ENCODE assay signal across 12 mouse cellular contexts in the genomic region with DNA sequence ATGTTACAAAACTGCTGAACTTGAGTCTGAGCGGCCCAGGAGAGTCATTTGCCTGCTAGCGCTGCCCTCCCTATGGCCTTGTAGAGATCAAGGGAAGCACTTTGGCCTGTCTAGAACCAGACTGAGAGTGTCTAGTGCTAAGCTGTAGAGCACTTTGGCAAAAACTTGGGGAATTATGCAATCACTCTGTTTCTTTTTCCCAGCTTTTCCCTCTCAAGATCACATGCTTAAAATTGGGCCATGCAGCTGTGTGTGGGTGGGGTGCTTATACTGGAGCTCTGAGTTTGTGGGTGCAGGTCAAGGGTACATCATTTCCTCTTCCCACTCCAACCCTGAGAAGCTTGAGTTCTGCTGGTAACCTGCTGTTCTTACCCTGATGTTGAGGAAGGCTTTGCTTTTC. TPM values are rescaled to one million over a fixed set of nuclear protein-coding genes. Genes with fewer than 3 reads are reported as not detected.
DNase-seq lines count a peak whose midpoint lies in the region; ATAC-seq and TF ChIP-seq lines count a peak whose summit lies in the region.
"Had no signal": no experiment of that assay in that cellular context is flagged by ENCODE, and none has a peak within 500 bp of the region (broad histone marks: within the 10 kb centered on the region; RNA-seq: fewer than 3 reads in every experiment).

No protein-coding gene starts in this region.

- H3K9ac ChIP-seq in heart, adult 2 months (ENCODE audit: low read depth, low read length), result no peak overlapping the region
- no peak overlapping the region for H3K9ac ChIP-seq in forebrain, embryonic 12.5 days
- no peak overlapping the region for H3K9ac ChIP-seq in kidney, embryonic 16.5 days (replicated peaks; ENCODE audit: low read length)
- H3K9ac ChIP-seq: liver, embryonic 15.5 days had no signal

- H3K4me2 ChIP-seq in forebrain, embryonic 12.5 days, result no peak overlapping the region
- H3K4me2 ChIP-seq in kidney, embryonic 16.5 days (replicated peaks; ENCODE audit: low read depth, low read length), result no peak overlapping the region
- H3K4me2 ChIP-seq: liver, embryonic 15.5 days had no signal

- H3K4me1 ChIP-seq in heart, adult 2 months (ENCODE audit: control insufficient read depth, insufficient read depth, low read length), result peaks cover 13% of the 10 kb centered on the region
- peaks cover 12% of the 10 kb centered on the region for H3K4me1 ChIP-seq in heart, embryonic 10.5 days
- no peaks in the 10 kb centered on the region for H3K4me1 ChIP-seq in forebrain, embryonic 12.5 days
- H3K4me1 ChIP-seq in kidney, embryonic 16.5 days (ENCODE audit: insufficient read depth, low read length), result 0 out of 2 replicates have a peak, but pooled peaks cover 5% of the 10 kb centered on the region

- no peak for ATAC-seq in forebrain, embryonic 12.5 days (ENCODE audit: low FRiP score)
- no peak for ATAC-seq in kidney, embryonic 16.5 days (ENCODE audit: low FRiP score, low TSS enrichment)

- no peak for TF ChIP-seq POLR2A in heart, adult 2 months (IDR thresholded peaks at IDR 0.05; ENCODE audit: insufficient read depth, low read depth, low read length)

- no peak overlapping the region for H3K4me3 ChIP-seq in heart, adult 2 months
- H3K4me3 ChIP-seq in heart, embryonic 10.5 days, result no peak overlapping the region
- no peak overlapping the region for H3K4me3 ChIP-seq in forebrain, embryonic 12.5 days (replicated peaks)
- H3K4me3 ChIP-seq in kidney, embryonic 16.5 days (ENCODE audit: low read length), result no peak overlapping the region
- H3K4me3 ChIP-seq: liver, embryonic 15.5 days had no signal

- no peaks in the 10 kb centered on the region for H3K79me2 ChIP-seq in heart, adult 2 months (replicated peaks; ENCODE audit: control insufficient read depth, insufficient read depth, low read length)

- WGBS in heart, adult 2 months, result 61% methylated on average over 2 of the region's 2 CpGs
- 80% methylated on average over 2 of the region's 2 CpGs for WGBS in heart, embryonic 10.5 days
- WGBS in forebrain, embryonic 12.5 days, result 90% methylated on average over 2 of the region's 2 CpGs
- WGBS in kidney, embryonic 16.5 days, result 82% methylated on average over 2 of the region's 2 CpGs

- peak; percentile 45 to 71 for DNase-seq in heart, adult 2 months
- DNase-seq in heart, embryonic 10.5 days (ENCODE audit: low spot score), result no peak
- peak; percentile 30 for DNase-seq in 3T3-L1 (ENCODE audit: low read depth, low spot score)
- DNase-seq in gastrocnemius, postnatal 36 days, result peak; percentile 17 to 27
- peak; percentile 55 for DNase-seq in lung, postnatal 14 days
- no peak for DNase-seq in embryo, embryonic 10.5 days (ENCODE audit: low spot score)
- DNase-seq: adrenal gland, postnatal 25 days had no signal

- no peaks in the 10 kb centered on the region for H3K9me3 ChIP-seq in heart, embryonic 10.5 days
- H3K9me3 ChIP-seq in forebrain, embryonic 12.5 days, result no peaks in the 10 kb centered on the region
- H3K9me3 ChIP-seq in kidney, embryonic 16.5 days (ENCODE audit: low read length), result no peaks in the 10 kb centered on the region
- H3K9me3 ChIP-seq: liver, embryonic 15.5 days had no signal

- peak overlapping the region; percentile 45 for H3K27ac ChIP-seq in heart, adult 2 months
- H3K27ac ChIP-seq in heart, embryonic 10.5 days, result no peak overlapping the region
- no peak overlapping the region for H3K27ac ChIP-seq in forebrain, embryonic 12.5 days
- H3K27ac ChIP-seq in kidney, embryonic 16.5 days (ENCODE audit: low read length), result no peak overlapping the region
- H3K27ac ChIP-seq: liver, embryonic 15.5 days had no signal

- no peak for TF ChIP-seq CTCF in heart, adult 2 months (IDR thresholded peaks at IDR 0.05)

- H3K27me3 ChIP-seq in heart, adult 2 months (ENCODE audit: control insufficient read depth, insufficient read depth, low read length), result no peaks in the 10 kb centered on the region
- H3K27me3 ChIP-seq in heart, embryonic 10.5 days (ENCODE audit: insufficient read depth, poor library complexity, severe bottlenecking), result no peaks in the 10 kb centered on the region
- no peaks in the 10 kb centered on the region for H3K27me3 ChIP-seq in forebrain, embryonic 12.5 days
- no peaks in the 10 kb centered on the region for H3K27me3 ChIP-seq in kidney, embryonic 16.5 days (ENCODE audit: insufficient read depth, low read length)
- H3K27me3 ChIP-seq: liver, embryonic 15.5 days had no signal

- 0 out of 2 replicates have a peak, but pooled peaks have one; percentile 24 for TF ChIP-seq EP300 in heart, adult 2 months (IDR thresholded peaks at IDR 0.05; ENCODE audit: insufficient read depth, low read depth, low read length)

- intact Hi-C loops in heart, adult 2 months (cut with DNase I), result loop anchor here (5.0 kb wide), 1 partner anchor 364 kb away; no protein-coding TSS in a partner anchor
- intact Hi-C loops in gastrocnemius, postnatal 36 days (cut with DNase I), result no loop called here

- no peaks in the 10 kb centered on the region for H3K36me3 ChIP-seq in heart, adult 2 months (ENCODE audit: control insufficient read depth, insufficient read depth, low read length)
- H3K36me3 ChIP-seq in heart, embryonic 10.5 days, result no peaks in the 10 kb centered on the region
- no peaks in the 10 kb centered on the region for H3K36me3 ChIP-seq in forebrain, embryonic 12.5 days (replicated peaks)
- H3K36me3 ChIP-seq in kidney, embryonic 16.5 days (ENCODE audit: insufficient read depth, low read length), result no peaks in the 10 kb centered on the region
- H3K36me3 ChIP-seq: liver, embryonic 15.5 days had no signal

RNA-seq across cellular contexts. Expression of a gene that starts 32.6 kb away (rescaled TPM):
- under 1 TPM; 0.70 to 0.76 TPM for total RNA-seq in heart, adult 2 months (2021)
- polyA plus RNA-seq in heart, adult 2 months (2012; rRNA removed), result not detected in 2 replicates
- not detected in 2 replicates for polyA plus RNA-seq in heart, embryonic 10.5 days (2016; fragmentation: Nextera tagmentation; extraction: Ambion mirVana)
- total RNA-seq in gastrocnemius, postnatal 36 days (2021), result under 1 TPM; 0.52 to 0.74 TPM
- polyA plus RNA-seq in forebrain, embryonic 12.5 days (2016; fragmentation: Nextera tagmentation; extraction: Ambion mirVana), result not detected in 2 replicates
- polyA plus RNA-seq in kidney, embryonic 16.5 days (2015; fragmentation: Nextera tagmentation; extraction: Ambion mirVana), result not detected in 2 replicates
- polyA plus RNA-seq: embryonic facial prominence, embryonic 14.5 days; liver, embryonic 15.5 days; neural tube, embryonic 14.5 days had no signal

RNA-seq across cellular contexts. Expression of a gene that starts 38.4 kb away (rescaled TPM):
- total RNA-seq in heart, adult 2 months (2021), result under 1 TPM; 0.70 to 0.76 TPM
- not detected in 2 replicates for polyA plus RNA-seq in heart, adult 2 months (2012; rRNA removed)
- not detected in 2 replicates for polyA plus RNA-seq in heart, embryonic 10.5 days (2016; fragmentation: Nextera tagmentation; extraction: Ambion mirVana)
- under 1 TPM; 0.52 to 0.74 TPM for total RNA-seq in gastrocnemius, postnatal 36 days (2021)
- not detected in 2 replicates for polyA plus RNA-seq in forebrain, embryonic 12.5 days (2016; fragmentation: Nextera tagmentation; extraction: Ambion mirVana)
- polyA plus RNA-seq in kidney, embryonic 16.5 days (2015; fragmentation: Nextera tagmentation; extraction: Ambion mirVana), result not detected in 2 replicates
- polyA plus RNA-seq: embryonic facial prominence, embryonic 14.5 days; liver, embryonic 15.5 days; neural tube, embryonic 14.5 days had no signal

RNA-seq across cellular contexts. Expression of a gene that starts 44.2 kb away (rescaled TPM):
- total RNA-seq in heart, adult 2 months (2021), result under 1 TPM; 0.70 to 0.76 TPM
- polyA plus RNA-seq in heart, adult 2 months (2012; rRNA removed), result not detected in 2 replicates
- polyA plus RNA-seq in heart, embryonic 10.5 days (2016; fragmentation: Nextera tagmentation; extraction: Ambion mirVana), result not detected in 2 replicates
- total RNA-seq in gastrocnemius, postnatal 36 days (2021), result under 1 TPM; 0.52 to 0.74 TPM
- polyA plus RNA-seq in forebrain, embryonic 12.5 days (2016; fragmentation: Nextera tagmentation; extraction: Ambion mirVana), result not detected in 2 replicates
- not detected in 2 replicates for polyA plus RNA-seq in kidney, embryonic 16.5 days (2015; fragmentation: Nextera tagmentation; extraction: Ambion mirVana)
- polyA plus RNA-seq: embryonic facial prominence, embryonic 14.5 days; liver, embryonic 15.5 days; neural tube, embryonic 14.5 days had no signal

RNA-seq across cellular contexts. Expression of a gene that starts 50.0 kb away (rescaled TPM):
- total RNA-seq in heart, adult 2 months (2021), result under 1 TPM; 0.70 to 0.76 TPM
- not detected in 2 replicates for polyA plus RNA-seq in heart, adult 2 months (2012; rRNA removed)
- not detected in 2 replicates for polyA plus RNA-seq in heart, embryonic 10.5 days (2016; fragmentation: Nextera tagmentation; extraction: Ambion mirVana)
- total RNA-seq in gastrocnemius, postnatal 36 days (2021), result under 1 TPM; 0.52 to 0.74 TPM
- not detected in 2 replicates for polyA plus RNA-seq in forebrain, embryonic 12.5 days (2016; fragmentation: Nextera tagmentation; extraction: Ambion mirVana)
- not detected in 2 replicates for polyA plus RNA-seq in kidney, embryonic 16.5 days (2015; fragmentation: Nextera tagmentation; extraction: Ambion mirVana)
- polyA plus RNA-seq: embryonic facial prominence, embryonic 14.5 days; liver, embryonic 15.5 days; neural tube, embryonic 14.5 days had no signal

RNA-seq across cellular contexts. Expression of a gene that starts 55.8 kb away (rescaled TPM):
- under 1 TPM; 0.70 to 0.76 TPM for total RNA-seq in heart, adult 2 months (2021)
- polyA plus RNA-seq in heart, adult 2 months (2012; rRNA removed), result not detected in 2 replicates
- not detected in 2 replicates for polyA plus RNA-seq in heart, embryonic 10.5 days (2016; fragmentation: Nextera tagmentation; extraction: Ambion mirVana)
- total RNA-seq in gastrocnemius, postnatal 36 days (2021), result under 1 TPM; 0.52 to 0.74 TPM
- not detected in 2 replicates for polyA plus RNA-seq in forebrain, embryonic 12.5 days (2016; fragmentation: Nextera tagmentation; extraction: Ambion mirVana)
- polyA plus RNA-seq in kidney, embryonic 16.5 days (2015; fragmentation: Nextera tagmentation; extraction: Ambion mirVana), result not detected in 2 replicates
- total RNA-seq: adrenal gland, postnatal 25 days had no signal
- polyA plus RNA-seq: embryonic facial prominence, embryonic 14.5 days; liver, embryonic 15.5 days; neural tube, embryonic 14.5 days had no signal

Comparison
In these comparisons a context has a peak if more than half of its experiments do, and no peak if none do; other contexts are left out.
1. DNase-seq: peak in heart, adult 2 months (2 of 2), 3T3-L1 (single experiment), gastrocnemius, postnatal 36 days (2 of 2) and lung, postnatal 14 days (single experiment); none in heart, embryonic 10.5 days (single experiment) and embryo, embryonic 10.5 days (single experiment).